Mouse (Mus musculus) forebrain, embryonic 12.5 days (tissue): ENCODE measurements around the gene Fat1. TPM values are rescaled to one million over a fixed set of nuclear protein-coding genes. Genes with fewer than 3 reads are reported as not detected.

Source experiments
- ATAC-seq: fragments of 200-750 bp; cut with Nextera tagmentation; 2 replicates; pipeline ENCODE4 v1.8.0; 2017; ENCODE audit warnings: moderate TSS enrichment; ENCODE audit not compliant: low FRiP score
- H3K27ac ChIP-seq: fragments of 300-500 bp; sonication (generic); 2 replicates; pipeline ENCODE4 v1.5.1; 2016; ENCODE audit warnings: mild to moderate bottlenecking
- H3K27me3 ChIP-seq: fragments of 300-500 bp; sonication (generic); 2 replicates; pipeline ENCODE4 v1.6.1; 2016; ENCODE audit warnings: mild to moderate bottlenecking
- H3K36me3 ChIP-seq: fragments of 300-500 bp; sonication (generic); replicated peaks from 2 replicates; pipeline ENCODE4 v1.6.1; 2016; ENCODE audit warnings: mild to moderate bottlenecking
- H3K4me1 ChIP-seq: fragments of 300-500 bp; sonication (generic); 2 replicates; pipeline ENCODE4 v1.6.1; 2016
- H3K4me2 ChIP-seq: fragments of 300-500 bp; sonication (generic); 2 replicates; pipeline ENCODE4 v1.6.1; 2016; ENCODE audit warnings: mild to moderate bottlenecking, moderate library complexity
- H3K4me3 ChIP-seq: fragments of 300-500 bp; sonication (generic); replicated peaks from 2 replicates; pipeline ENCODE4 v1.5.1; 2016; ENCODE audit warnings: mild to moderate bottlenecking
- H3K9ac ChIP-seq: fragments of 300-500 bp; sonication (generic); 2 replicates; pipeline ENCODE4 v1.6.1; 2016; ENCODE audit warnings: mild to moderate bottlenecking
- H3K9me3 ChIP-seq: fragments of 300-500 bp; sonication (generic); 2 replicates; pipeline ENCODE4 v1.6.1; 2016
- WGBS: fragments of 180-500 bp; shearing (Covaris S2); methylation state at CpG from one replicate; pipeline ENCODE4 v1.1.7; 2016; 5-methylcytosine and 5-hydroxymethylcytosine counted together
- polyA plus RNA-seq: library from polyadenylated mRNA; unstranded; fragments of >200 nt; fragmentation: Nextera tagmentation; extraction: Ambion mirVana; gene quantifications from 2 replicates; pipeline ENCODE4 v1.2.1, GENCODE M21; 2016

Gene Fat1
- polyA plus RNA-seq, 1 experiment from 2014 or later, result 22.2 TPM

- WGBS, result under 1% methylated on average over 24 of the region's 24 CpGs
- H3K36me3 ChIP-seq, result no peaks in the 10 kb centered on the region
- peak overlapping the region; percentile 89 for H3K27ac ChIP-seq
- peak; percentile 69 for ATAC-seq
- no peaks in the 10 kb centered on the region for H3K9me3 ChIP-seq
- H3K4me3 ChIP-seq, result peak overlapping the region; percentile 78
- no peaks in the 10 kb centered on the region for H3K27me3 ChIP-seq
- H3K4me2 ChIP-seq, result peak overlapping the region; percentile 76
- H3K4me1 ChIP-seq, result peaks cover 14% of the 10 kb centered on the region
- H3K9ac ChIP-seq, result peak overlapping the region; percentile 68
Measured at GRCm38 (mm10) chr8:44935741-44936140, 494 bp downstream of the Fat1 start.

GRCm38 (mm10) chr8:44936481-44936961 lies 1.3 kb downstream of the Fat1 start:
- 1% methylated on average over 16 of the region's 16 CpGs for WGBS
- H3K4me3 ChIP-seq, result peak overlapping the region; percentile 78
- ATAC-seq, result no peak
- no peaks in the 10 kb centered on the region for H3K9me3 ChIP-seq
- H3K36me3 ChIP-seq, result peaks cover 6% of the 10 kb centered on the region; the same call in 1 of the 2 replicates
- H3K4me1 ChIP-seq, result peaks cover 17% of the 10 kb centered on the region
- peak overlapping the region; percentile 74 for H3K9ac ChIP-seq
- no peaks in the 10 kb centered on the region for H3K27me3 ChIP-seq
- H3K4me2 ChIP-seq, result peak overlapping the region; percentile 76
- H3K27ac ChIP-seq, result peak overlapping the region; percentile 94; the same call in 1 of the 2 replicates

- peaks cover 7% of the 10 kb centered on the region; the same call in 1 of the 2 replicates for H3K36me3 ChIP-seq
- peak overlapping the region; percentile 76 for H3K4me2 ChIP-seq
- no peaks in the 10 kb centered on the region for H3K9me3 ChIP-seq
- peaks cover 17% of the 10 kb centered on the region for H3K4me1 ChIP-seq
- peak overlapping the region; percentile 74 for H3K9ac ChIP-seq
- H3K27ac ChIP-seq, result peak overlapping the region; percentile 94
- ATAC-seq, result no peak
- WGBS, result under 1% methylated on average over 34 of the region's 34 CpGs
- no peaks in the 10 kb centered on the region for H3K27me3 ChIP-seq
- peak overlapping the region; percentile 78 for H3K4me3 ChIP-seq
Measured at GRCm38 (mm10) chr8:44937141-44937825, 2.0 kb downstream of the Fat1 start.

GRCm38 (mm10) chr8:44937905-44938642 lies 2.8 kb downstream of the Fat1 start:
- under 1% methylated on average over 81 of the region's 87 CpGs for WGBS
- Histone ChIP-seq H3K4me1 (peaks cover 17% of the 10 kb centered on the region), H3K9ac (peak overlapping the region; percentile 74)

GRCm38 (mm10) chr8:44938643-44938979 lies 3.4 kb downstream of the Fat1 start:
- no peak for ATAC-seq
- peak overlapping the region; percentile 76 for H3K4me2 ChIP-seq
- H3K36me3 ChIP-seq, result peaks cover 13% of the 10 kb centered on the region; the same call in 1 of the 2 replicates
- no peaks in the 10 kb centered on the region for H3K9me3 ChIP-seq
- H3K27ac ChIP-seq, result peak overlapping the region; percentile 94
- peaks cover 14% of the 10 kb centered on the region for H3K4me1 ChIP-seq
- WGBS, result under 1% methylated on average over 12 of the region's 12 CpGs
- H3K9ac ChIP-seq, result peak overlapping the region; percentile 74
- no peaks in the 10 kb centered on the region for H3K27me3 ChIP-seq
- peak overlapping the region; percentile 78 for H3K4me3 ChIP-seq

More at GRCm38 (mm10) chr8:44937905-44938642, 2.8 kb downstream of the Fat1 start:
- ATAC-seq, result peak; percentile 83
- Histone ChIP-seq H3K27ac (peak overlapping the region; percentile 94), H3K27me3 (no peaks in the 10 kb centered on the region), H3K4me2 (peak overlapping the region; percentile 76), H3K9me3 (no peaks in the 10 kb centered on the region), H3K36me3 (peaks cover 10% of the 10 kb centered on the region; the same call in 1 of the 2 replicates), H3K4me3 (peak overlapping the region; percentile 78)

- H3K4me2 ChIP-seq, result no peak overlapping the region
- 0 out of 2 replicates have a peak, but pooled peaks cover 1% of the 10 kb centered on the region for H3K9me3 ChIP-seq
- no peak overlapping the region for H3K27ac ChIP-seq
- WGBS, result 95% methylated on average over 4 of the region's 4 CpGs
- H3K9ac ChIP-seq, result no peak overlapping the region
- H3K4me3 ChIP-seq, result no peak overlapping the region
- peaks cover 23% of the 10 kb centered on the region for H3K36me3 ChIP-seq
- peaks cover 3% of the 10 kb centered on the region; the same call in 1 of the 2 replicates for H3K4me1 ChIP-seq
- no peak for ATAC-seq
- H3K27me3 ChIP-seq, result no peaks in the 10 kb centered on the region
Measured at GRCm38 (mm10) chr8:44945577-44945976, 10.3 kb downstream of the Fat1 start.

- peak; percentile 41; the same call in 1 of the 2 replicates for ATAC-seq
- Histone ChIP-seq H3K4me1 (no peaks in the 10 kb centered on the region), H3K4me3 (no peak overlapping the region), H3K36me3 (peaks cover 41% of the 10 kb centered on the region), H3K9me3 (0 out of 2 replicates have a peak, but pooled peaks cover 12% of the 10 kb centered on the region), H3K9ac (no peak overlapping the region), H3K27ac (no peak overlapping the region), H3K4me2 (no peak overlapping the region), H3K27me3 (no peaks in the 10 kb centered on the region)
- WGBS, result 68% methylated on average over 9 of the region's 9 CpGs
Measured at GRCm38 (mm10) chr8:44948597-44948996, 13.3 kb downstream of the Fat1 start.

- H3K4me1 ChIP-seq, result peaks cover 50% of the 10 kb centered on the region
- no peak overlapping the region for H3K4me2 ChIP-seq
- H3K27me3 ChIP-seq, result no peaks in the 10 kb centered on the region
- 39% methylated on average over 10 of the region's 10 CpGs for WGBS
- peak; percentile 44; the same call in 1 of the 2 replicates for ATAC-seq
- H3K9me3 ChIP-seq, result no peaks in the 10 kb centered on the region
- H3K4me3 ChIP-seq, result no peak overlapping the region
- no peak overlapping the region for H3K27ac ChIP-seq
- peaks cover 14% of the 10 kb centered on the region for H3K36me3 ChIP-seq
- H3K9ac ChIP-seq, result no peak overlapping the region
Measured at GRCm38 (mm10) chr8:44960455-44960854, 25.2 kb downstream of the Fat1 start.

- Histone ChIP-seq H3K4me1 (peaks cover 50% of the 10 kb centered on the region), H3K4me3 (no peak overlapping the region)
Measured at GRCm38 (mm10) chr8:44960906-44961305, 25.7 kb downstream of the Fat1 start.

GRCm38 (mm10) chr8:44961492-44961891 lies 26.2 kb downstream of the Fat1 start:
- Histone ChIP-seq H3K27ac (no peak overlapping the region), H3K27me3 (no peaks in the 10 kb centered on the region), H3K9me3 (no peaks in the 10 kb centered on the region), H3K4me2 (no peak overlapping the region), H3K36me3 (peaks cover 11% of the 10 kb centered on the region), H3K4me1 (peaks cover 50% of the 10 kb centered on the region), H3K4me3 (no peak overlapping the region), H3K9ac (no peak overlapping the region)
- ATAC-seq, result no peak
- WGBS, result 64% methylated on average over 6 of the region's 6 CpGs

More at GRCm38 (mm10) chr8:44960906-44961305, 25.7 kb downstream of the Fat1 start:
- Histone ChIP-seq H3K9me3 (no peaks in the 10 kb centered on the region), H3K36me3 (peaks cover 14% of the 10 kb centered on the region), H3K9ac (no peak overlapping the region), H3K27me3 (no peaks in the 10 kb centered on the region), H3K27ac (no peak overlapping the region), H3K4me2 (no peak overlapping the region)
- WGBS, result 45% methylated on average over 5 of the region's 5 CpGs
- 0 out of 2 replicates have a peak, but pooled peaks have one; percentile 24 for ATAC-seq

GRCm38 (mm10) chr8:44962572-44963231 lies 27.5 kb downstream of the Fat1 start:
- Histone ChIP-seq H3K9me3 (no peaks in the 10 kb centered on the region), H3K4me3 (no peak overlapping the region), H3K27ac (no peak overlapping the region), H3K27me3 (no peaks in the 10 kb centered on the region), H3K4me1 (peaks cover 50% of the 10 kb centered on the region), H3K36me3 (peaks cover 6% of the 10 kb centered on the region; the same call in 1 of the 2 replicates), H3K4me2 (no peak overlapping the region), H3K9ac (no peak overlapping the region)
- 63% methylated on average over 12 of the region's 12 CpGs for whole genome bisulfite sequencing
- ATAC-seq, result no peak
